Mouse (Mus musculus): ENCODE results near the gene Aatf. TPM values are rescaled to one million over a fixed set of nuclear protein-coding genes. Genes with fewer than 3 reads are reported as not detected.

Gene Aatf
- total RNA-seq, 2 experiments from 2014 or later, result 20.8 to 21.3 TPM

GRCm38 (mm10) chr11:84526976-84527860 is 13.9 kb upstream of the Aatf start:
- Histone ChIP-seq H3K27ac (no peak overlapping the region), H3K4me3 (no peak overlapping the region)
- DNase-seq (ENCODE audit: low spot score in 2 of 2), result no peak
- no peak for TF ChIP-seq CTCF (conservative IDR thresholded peaks at IDR 0.05)

DNA sequence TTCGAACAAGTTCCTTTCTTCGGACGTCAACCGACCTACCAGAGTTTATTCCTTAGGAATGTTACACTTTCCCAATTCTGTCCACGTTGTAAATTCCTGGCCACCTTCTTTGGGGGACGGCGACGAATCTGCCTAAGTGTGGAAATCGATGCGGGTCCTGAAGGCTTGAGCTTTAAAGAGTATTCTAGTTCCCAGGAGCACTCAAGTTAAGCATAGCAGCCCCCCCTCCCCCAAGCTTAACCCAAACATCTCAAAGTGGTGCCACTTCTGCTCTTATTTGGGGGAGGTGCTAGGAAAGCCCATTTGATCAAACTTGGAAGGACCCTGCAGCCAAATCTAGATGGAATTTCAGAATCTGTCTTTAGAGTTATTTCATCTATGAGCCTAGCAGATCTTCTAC is 13.1 kb upstream of the Aatf start:
- Histone ChIP-seq H3K4me3 (no peak overlapping the region), H3K27ac (no peak overlapping the region)
- DNase-seq (ENCODE audit: low spot score in 2 of 2), result no peak
- TF ChIP-seq CTCF (conservative IDR thresholded peaks at IDR 0.05), result no peak

- Histone ChIP-seq H3K4me3 (peak within 1 kb of the TSS; percentile 5; the same call in 1 of the 2 replicates), H3K27ac (no peak within 1 kb of the TSS)
- no peak for TF ChIP-seq CTCF (conservative IDR thresholded peaks at IDR 0.05)
- DNase-seq (ENCODE audit: low spot score in 2 of 2), result no peak
These were observed 12.3 kb upstream of the Aatf start, which contains the start of gene Lhx1 for GRCm38 (mm10) chr11:84525421-84526274. Gene Lhx1 (minus strand): TSS chr11:84525535.

- H3K27ac ChIP-seq, result no peak overlapping the region
- DNase-seq (ENCODE audit: low spot score in 2 of 2), result no peak
- no peak overlapping the region; the same call in 1 of the 2 replicates for H3K4me3 ChIP-seq
- TF ChIP-seq CTCF (conservative IDR thresholded peaks at IDR 0.05), result peak; percentile 22; the same call in 1 of the 2 replicates
These were observed 11.4 kb upstream of the Aatf start for GRCm38 (mm10) chr11:84524511-84525270.

- no peak for TF ChIP-seq CTCF (conservative IDR thresholded peaks at IDR 0.05)
- DNase-seq (ENCODE audit: low spot score in 2 of 2), result no peak
- Histone ChIP-seq H3K4me3 (no peak overlapping the region), H3K27ac (no peak overlapping the region)
These were observed 10.7 kb upstream of the Aatf start for GRCm38 (mm10) chr11:84523841-84524510.

- H3K27ac ChIP-seq, result no peak overlapping the region
- no peak for DNase-seq (ENCODE audit: low spot score in 2 of 2)
- no peak for TF ChIP-seq CTCF (conservative IDR thresholded peaks at IDR 0.05)
- no peak overlapping the region for H3K4me3 ChIP-seq
These were observed 10.1 kb upstream of the Aatf start for GRCm38 (mm10) chr11:84523321-84523831.

DNA sequence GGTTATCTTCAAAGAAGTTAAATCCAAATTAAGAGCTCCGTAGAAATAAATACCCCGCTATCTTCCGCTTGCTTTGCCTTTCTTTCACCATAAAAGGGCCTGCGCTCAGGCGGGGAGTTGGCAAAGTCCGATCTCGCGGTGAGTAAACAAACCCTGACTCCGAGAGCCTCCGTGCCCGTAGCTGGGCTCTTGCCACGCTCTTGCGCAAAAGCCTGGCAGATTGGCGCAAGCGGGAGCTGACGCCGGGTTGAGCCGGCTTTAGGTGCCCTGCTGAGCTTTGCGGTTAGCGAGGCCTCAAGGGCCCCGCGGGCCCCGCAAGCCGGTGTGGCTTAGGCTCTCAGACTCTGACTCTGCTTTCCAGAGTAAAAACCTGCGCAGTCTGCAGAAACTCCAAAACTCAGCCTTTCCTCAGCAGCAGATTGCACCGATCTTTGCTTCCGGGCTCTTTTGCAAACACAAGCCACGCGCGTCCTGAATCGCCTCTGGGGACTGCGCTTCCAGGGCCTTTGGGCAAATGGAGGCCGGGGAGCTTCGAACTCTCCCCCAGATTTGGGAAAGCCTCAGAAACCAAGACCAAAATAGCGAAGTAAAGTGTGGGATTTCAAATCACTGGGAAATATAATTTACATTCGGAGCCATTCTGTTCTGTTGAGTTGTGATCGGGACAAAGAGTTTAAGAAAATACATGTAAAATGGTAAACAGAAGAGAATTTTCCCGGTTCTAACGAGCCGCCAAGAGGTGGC is 9.4 kb upstream of the Aatf start:
- no peak for TF ChIP-seq CTCF (conservative IDR thresholded peaks at IDR 0.05)
- Histone ChIP-seq H3K4me3 (no peak overlapping the region), H3K27ac (no peak overlapping the region)
- no peak for DNase-seq (ENCODE audit: low spot score in 2 of 2)

DNA sequence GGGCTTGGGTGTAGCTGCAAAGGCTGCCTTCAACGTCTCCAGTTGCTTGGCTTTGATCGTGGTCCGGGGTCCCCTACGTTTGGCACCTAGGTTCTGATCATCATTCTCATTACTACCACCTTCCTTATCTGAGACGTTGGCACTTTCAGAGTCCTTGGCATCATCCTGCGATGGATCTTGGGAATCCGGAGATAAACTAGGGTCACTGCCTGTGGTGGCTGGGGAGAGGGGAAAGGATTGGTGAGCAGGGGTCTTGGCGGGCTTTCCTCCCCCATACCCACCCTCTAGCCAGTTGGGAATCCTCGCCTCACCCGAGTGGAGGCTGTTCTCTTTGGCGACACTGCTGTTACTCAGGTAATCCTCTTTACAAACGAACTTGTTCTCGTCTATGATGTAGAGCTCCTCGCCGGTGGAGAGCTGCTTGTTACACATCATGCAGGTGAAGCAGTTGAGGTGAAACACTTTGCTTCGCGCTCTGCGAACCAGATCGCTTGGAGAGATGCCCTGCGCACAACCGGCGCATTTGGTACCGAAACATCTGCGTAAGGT is 8.5 kb upstream of the Aatf start:
- no peak for TF ChIP-seq CTCF (conservative IDR thresholded peaks at IDR 0.05)
- no peak overlapping the region for H3K27ac ChIP-seq
- no peak for DNase-seq (ENCODE audit: low spot score in 2 of 2)
- no peak overlapping the region for H3K4me3 ChIP-seq

DNA sequence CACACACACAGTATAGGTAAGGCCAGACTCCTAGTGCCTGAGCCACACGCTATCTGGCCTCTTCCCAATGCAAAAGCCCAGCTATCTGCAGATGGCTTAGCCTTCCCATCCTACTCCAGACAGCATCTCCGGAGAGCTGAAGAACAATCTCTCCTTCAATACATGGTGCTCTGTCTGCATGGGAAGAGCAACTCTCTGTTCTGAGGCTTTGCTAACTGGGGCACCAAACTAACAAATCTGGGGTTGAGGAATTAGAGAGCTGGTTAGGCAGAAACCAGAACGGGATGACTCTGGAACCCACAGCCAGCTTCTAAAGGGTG is 7.7 kb upstream of the Aatf start:
- Histone ChIP-seq H3K27ac (no peak overlapping the region), H3K4me3 (no peak overlapping the region)
- no peak for TF ChIP-seq CTCF (conservative IDR thresholded peaks at IDR 0.05)
- no peak for DNase-seq (ENCODE audit: low spot score in 2 of 2)

- no peak overlapping the region for H3K27ac ChIP-seq
- no peak for DNase-seq (ENCODE audit: low spot score in 2 of 2)
- no peak overlapping the region for H3K4me3 ChIP-seq
- TF ChIP-seq CTCF (conservative IDR thresholded peaks at IDR 0.05), result no peak
These were observed 7.1 kb upstream of the Aatf start for GRCm38 (mm10) chr11:84520269-84521070.

All from layer of hippocampus, adult 2 months (tissue).